Mouse (Mus musculus) intestine, postnatal 0 days (tissue): Measurements from ENCODE around the gene Ints7. TPM values are rescaled to one million over a fixed set of nuclear protein-coding genes. Genes with fewer than 3 reads are reported as not detected.
A peak's percentile ranks its signal among the peaks of the same experiment; 100 is the strongest.

ENCODE experiments used
- ATAC-seq: fragments of 200-750 bp; cut with Nextera tagmentation; 2 replicates; pipeline ENCODE4 v1.8.0; 2017; ENCODE audit warnings: mild to moderate bottlenecking, moderate TSS enrichment, moderate library complexity
- H3K27ac ChIP-seq: fragments of 300-500 bp; sonication (generic); 2 replicates; pipeline ENCODE4 v1.5.1; 2014; ENCODE audit warnings: mild to moderate bottlenecking, low read depth, low read length, moderate library complexity
- H3K27me3 ChIP-seq: fragments of 300-500 bp; sonication (generic); replicated peaks from 2 replicates; pipeline ENCODE4 v1.6.1; 2014; ENCODE audit warnings: low read length, mixed read lengths; ENCODE audit not compliant: control insufficient read depth, insufficient read depth
- H3K36me3 ChIP-seq: fragments of 300-500 bp; sonication (generic); 2 replicates; pipeline ENCODE4 v1.6.1; 2014; ENCODE audit warnings: mild to moderate bottlenecking, moderate library complexity; ENCODE audit not compliant: control insufficient read depth, insufficient read depth
- H3K4me1 ChIP-seq: fragments of 300-500 bp; sonication (generic); replicated peaks from 2 replicates; pipeline ENCODE4 v1.6.1; 2014; ENCODE audit warnings: antibody characterized with exemption, low read length, mixed read lengths; ENCODE audit not compliant: control insufficient read depth, insufficient read depth
- H3K4me2 ChIP-seq: fragments of 300-500 bp; sonication (generic); replicated peaks from 2 replicates; pipeline ENCODE4 v1.6.1; 2014; ENCODE audit warnings: low read depth, mild to moderate bottlenecking, moderate library complexity
- H3K4me3 ChIP-seq: fragments of 300-500 bp; sonication (generic); 2 replicates; pipeline ENCODE4 v1.5.1; 2014; ENCODE audit warnings: low read depth, low read length
- H3K9ac ChIP-seq: fragments of 300-500 bp; sonication (generic); 2 replicates; pipeline ENCODE4 v1.6.1; 2014; ENCODE audit warnings: mild to moderate bottlenecking, low read depth, low read length
- H3K9me3 ChIP-seq: fragments of 300-500 bp; sonication (generic); 2 replicates; pipeline ENCODE4 v1.6.1; 2016; ENCODE audit warnings: mixed run types; ENCODE audit not compliant: control insufficient read depth
- CTCF ChIP-seq: sonication (generic); IDR thresholded peaks from 2 replicates; pipeline ENCODE4 v1.5.1; 2016; ENCODE audit warnings: low read depth, mild to moderate bottlenecking, control low read depth, antibody characterized with exemption, moderate library complexity
- WGBS: fragments of 180-500 bp; shearing (Covaris S2); extraction: QIAGEN DNeasy Blood & Tissue Kit; methylation state at CpG from one replicate; pipeline ENCODE4 v1.1.7; 2014; 5-methylcytosine and 5-hydroxymethylcytosine counted together
- polyA plus RNA-seq: library from polyadenylated mRNA; unstranded; fragments of >200 nt; fragmentation: Nextera tagmentation; extraction: Ambion mirVana; gene quantifications from 2 replicates; pipeline ENCODE4 v1.2.1, GENCODE M21; 2015

Gene Ints7
- polyA plus RNA-seq, 1 experiment from 2014 or later: 11.2 TPM

GRCm38 (mm10) chr1:191610357-191610756, 34.9 kb downstream of the Ints7 start:
- Histone ChIP-seq H3K4me3 (no peak overlapping the region), H3K4me1 (no peaks in the 10 kb centered on the region), H3K36me3 (peaks cover 89% of the 10 kb centered on the region), H3K9ac (no peak overlapping the region), H3K9me3 (no peaks in the 10 kb centered on the region), H3K27ac (no peak overlapping the region), H3K4me2 (no peak overlapping the region), H3K27me3 (no peaks in the 10 kb centered on the region)
- ATAC-seq: no peak
- 98% methylated on average over 7 of the region's 7 CpGs for WGBS
- no peak for TF ChIP-seq CTCF

- no peak for ATAC-seq
- H3K4me1 ChIP-seq: no peaks in the 10 kb centered on the region
- no peak overlapping the region for H3K4me2 ChIP-seq
- no peaks in the 10 kb centered on the region for H3K27me3 ChIP-seq
- 91% methylated on average over 9 of the region's 9 CpGs for WGBS
- peaks cover 87% of the 10 kb centered on the region for H3K36me3 ChIP-seq
- no peak overlapping the region for H3K9ac ChIP-seq
- no peak for TF ChIP-seq CTCF
- no peaks in the 10 kb centered on the region for H3K9me3 ChIP-seq
- no peak overlapping the region for H3K27ac ChIP-seq
- no peak overlapping the region for H3K4me3 ChIP-seq
Measured at GRCm38 (mm10) chr1:191611686-191612085, 36.2 kb downstream of the Ints7 start.

- Histone ChIP-seq H3K9me3 (no peaks in the 10 kb centered on the region), H3K27ac (no peak overlapping the region), H3K36me3 (peaks cover 86% of the 10 kb centered on the region), H3K4me1 (no peaks in the 10 kb centered on the region), H3K27me3 (no peaks in the 10 kb centered on the region), H3K4me3 (no peak overlapping the region), H3K4me2 (no peak overlapping the region), H3K9ac (no peak overlapping the region)
- no peak for TF ChIP-seq CTCF
- no peak for ATAC-seq
- WGBS: 88% methylated on average over 16 of the region's 16 CpGs
Measured at GRCm38 (mm10) chr1:191612877-191613276, 37.4 kb downstream of the Ints7 start.

- Histone ChIP-seq H3K9me3 (no peaks in the 10 kb centered on the region), H3K4me1 (no peaks in the 10 kb centered on the region), H3K27me3 (no peaks in the 10 kb centered on the region), H3K27ac (no peak overlapping the region), H3K4me3 (no peak overlapping the region), H3K9ac (no peak overlapping the region), H3K36me3 (peaks cover 86% of the 10 kb centered on the region), H3K4me2 (no peak overlapping the region)
- TF ChIP-seq CTCF: no peak
- no peak for ATAC-seq
- WGBS: 94% methylated on average over 8 of the region's 8 CpGs
Measured at GRCm38 (mm10) chr1:191616245-191616644, 40.8 kb downstream of the Ints7 start.

- Histone ChIP-seq H3K9ac (no peak overlapping the region), H3K4me1 (no peaks in the 10 kb centered on the region), H3K4me2 (no peak overlapping the region), H3K36me3 (peaks cover 89% of the 10 kb centered on the region), H3K27me3 (no peaks in the 10 kb centered on the region), H3K27ac (no peak overlapping the region), H3K4me3 (no peak overlapping the region), H3K9me3 (no peaks in the 10 kb centered on the region)
- no peak for TF ChIP-seq CTCF
- no peak for ATAC-seq
- WGBS: 87% methylated on average over 3 of the region's 3 CpGs
Measured at GRCm38 (mm10) chr1:191617589-191617988, 42.2 kb downstream of the Ints7 start.

GRCm38 (mm10) chr1:191618067-191618766, 42.8 kb downstream of the Ints7 start:
- TF ChIP-seq CTCF: no peak
- no peak overlapping the region for H3K27ac ChIP-seq
- no peak overlapping the region for H3K4me3 ChIP-seq
- no peaks in the 10 kb centered on the region for H3K27me3 ChIP-seq
- H3K4me1 ChIP-seq: no peaks in the 10 kb centered on the region
- no peaks in the 10 kb centered on the region for H3K9me3 ChIP-seq
- peaks cover 85% of the 10 kb centered on the region for H3K36me3 ChIP-seq
- WGBS: 90% methylated on average over 12 of the region's 12 CpGs
- no peak overlapping the region for H3K4me2 ChIP-seq
- ATAC-seq: no peak
- no peak overlapping the region for H3K9ac ChIP-seq

GRCm38 (mm10) chr1:191621096-191621495, 45.7 kb downstream of the Ints7 start:
- Histone ChIP-seq H3K27me3 (no peaks in the 10 kb centered on the region), H3K36me3 (peaks cover 61% of the 10 kb centered on the region), H3K9ac (no peak overlapping the region), H3K4me3 (no peak overlapping the region), H3K27ac (peak overlapping the region; percentile 21; the same call in 1 of the 2 replicates), H3K9me3 (no peaks in the 10 kb centered on the region), H3K4me2 (no peak overlapping the region), H3K4me1 (no peaks in the 10 kb centered on the region)
- no peak for TF ChIP-seq CTCF
- ATAC-seq: no peak
- 92% methylated on average over 8 of the region's 8 CpGs for WGBS
